Mouse (Mus musculus) left cerebral cortex, adult 2 months (tissue): ENCODE results near the gene Txnl4b. TPM values are rescaled to one million over a fixed set of nuclear protein-coding genes. Genes with fewer than 3 reads are reported as not detected.

Experiments
- DNase-seq, 2 experiments: peaks; one replicate each; pipeline ENCODE4 v3.0.0; 2021 to 2022; ENCODE audit warnings: low spot score in 2 of 2, mixed read lengths in 1 of 2; ENCODE audit errors: extremely low spot score in 1 of 2
- H3K27ac ChIP-seq: fragments of 200-600 bp; 2 replicates; pipeline ENCODE4 v1.8.1; 2022
- H3K4me3 ChIP-seq: fragments of 200-600 bp; 2 replicates; pipeline ENCODE4 v1.8.1; 2022
- CTCF ChIP-seq: fragments of 200-600 bp; IDR thresholded peaks from 2 replicates; pipeline ENCODE4 v1.8.1; 2022; ENCODE audit warnings: antibody characterized with exemption, mild to moderate bottlenecking, moderate library complexity
- intact Hi-C: fragments of 180-260 bp; cut with DNase I; formaldehyde crosslinking; loops from one replicate; pipeline ENCODE4 v1.15.1; 2025
- long read RNA-seq, 2 experiments: library from polyadenylated mRNA; stranded (forward); transcript quantifications; one replicate each; pipeline ENCODE4 v2.0.0; 2021; ENCODE audit warnings: borderline mapping rate in 2 of 2
- total RNA-seq, 2 experiments: library from RNA; stranded (reverse); gene quantifications; 2 replicates each; pipeline ENCODE4 v1.2.3; 2021

Txnl4b gene
- 10 to 100 TPM; 14.8 to 16.2 TPM for total RNA-seq
- long read RNA-seq, experiment 1, partial matches to known transcripts: 0 of 3 reads
- long read RNA-seq, experiment 1, other reads (novel, unspliced or antisense): 1 of 3 reads
- long read RNA-seq, experiment 2, partial matches to known transcripts: 0 of 3 reads
- long read RNA-seq, experiment 2, other reads (novel, unspliced or antisense): 2 of 3 reads

GRCm38 (mm10) chr8:109565498-109566333 lies at the start of gene Txnl4b, which contains the start of gene Dhx38:
Txnl4b (plus strand) TSS chr8:109565892.
Dhx38 (minus strand) TSS chr8:109565861.
- Histone ChIP-seq H3K27ac (peak within 1 kb of the TSS; percentile 93), H3K4me3 (peak within 1 kb of the TSS; percentile 65)
- intact Hi-C loops: loop anchor here (1.0 kb wide), 3 partner anchors 43 to 1977 kb away; partner anchors contain the start of genes Ap1g1, Dhodh and Psmd7
- no peak for TF ChIP-seq CTCF
- peak; percentile 98 to 99 for DNase-seq

GRCm38 (mm10) chr8:109524008-109524407 lies 41.7 kb upstream of the Txnl4b start:
- intact Hi-C loops: no loop called here
- Histone ChIP-seq H3K4me3 (no peak overlapping the region), H3K27ac (no peak overlapping the region)
- no peak for TF ChIP-seq CTCF
- no peak for DNase-seq

GRCm38 (mm10) chr8:109535140-109535990 lies 30.3 kb upstream of the Txnl4b start:
- H3K27ac ChIP-seq: no peak overlapping the region
- DNase-seq: peak in 1 of 2 experiments; percentile 37
- no peak overlapping the region for H3K4me3 ChIP-seq
- peak; percentile 60 for TF ChIP-seq CTCF
- intact Hi-C loops: loop anchor here (5.0 to 10.0 kb wide), 3 partner anchors 648 to 1718 kb away; no protein-coding TSS in a partner anchor

- Histone ChIP-seq H3K4me3 (no peak overlapping the region), H3K27ac (no peak overlapping the region)
- intact Hi-C loops: loop anchor here (2.0 to 10.0 kb wide), 4 partner anchors 120 to 1719 kb away; no protein-coding TSS in a partner anchor
- peak; percentile 85 for TF ChIP-seq CTCF
- DNase-seq: peak; percentile 80 to 88
Observed at GRCm38 (mm10) chr8:109536703-109537102, 29.0 kb upstream of the Txnl4b start.

GRCm38 (mm10) chr8:109542165-109542564 lies 23.5 kb upstream of the Txnl4b start:
- Histone ChIP-seq H3K27ac (peak overlapping the region; percentile 85), H3K4me3 (no peak overlapping the region)
- no peak for TF ChIP-seq CTCF
- intact Hi-C loops: loop anchor here (2.0 kb wide), 2 partner anchors 47 to 179 kb away; partner anchors contain the start of gene Pmfbp1
- DNase-seq: no peak

GRCm38 (mm10) chr8:109542748-109543519 lies 22.8 kb upstream of the Txnl4b start:
- no peak for DNase-seq
- no peak overlapping the region for H3K4me3 ChIP-seq
- intact Hi-C loops: loop anchor here (2.0 kb wide), 2 partner anchors 48 to 180 kb away; partner anchors contain the start of gene Pmfbp1
- TF ChIP-seq CTCF: no peak
- H3K27ac ChIP-seq: peak overlapping the region; percentile 85

GRCm38 (mm10) chr8:109544049-109544448 lies 21.6 kb upstream of the Txnl4b start:
- TF ChIP-seq CTCF: no peak
- H3K27ac ChIP-seq: peak overlapping the region; percentile 76
- DNase-seq: no peak
- no peak overlapping the region for H3K4me3 ChIP-seq
- intact Hi-C loops: no loop called here

GRCm38 (mm10) chr8:109551663-109552062 lies 14.0 kb upstream of the Txnl4b start:
- intact Hi-C loops: no loop called here
- H3K27ac ChIP-seq: no peak overlapping the region
- peak; percentile 68 for TF ChIP-seq CTCF
- H3K4me3 ChIP-seq: no peak overlapping the region
- no peak for DNase-seq

- intact Hi-C loops: no loop called here
- no peak for DNase-seq
- Histone ChIP-seq H3K27ac (no peak overlapping the region), H3K4me3 (no peak overlapping the region)
- no peak for TF ChIP-seq CTCF
Observed at GRCm38 (mm10) chr8:109563881-109564280, 1.8 kb upstream of the Txnl4b start.

- DNase-seq: no peak
- Histone ChIP-seq H3K27ac (peak overlapping the region; percentile 93; the same call in 1 of the 2 replicates), H3K4me3 (peak overlapping the region; percentile 65)
- intact Hi-C loops: loop anchor here (1.0 kb wide), 3 partner anchors 44 to 1976 kb away; partner anchors contain the start of genes Ap1g1, Dhodh and Psmd7
- no peak for TF ChIP-seq CTCF
Observed at GRCm38 (mm10) chr8:109564766-109565165, 926 bp upstream of the Txnl4b start.

GRCm38 (mm10) chr8:109571139-109571538 lies 5.4 kb downstream of the Txnl4b start:
- no peak overlapping the region for H3K4me3 ChIP-seq
- intact Hi-C loops: no loop called here
- DNase-seq: no peak
- no peak overlapping the region for H3K27ac ChIP-seq
- TF ChIP-seq CTCF: no peak
